Mouse (Mus musculus): ENCODE measurements around the gene Borcs5. TPM values are rescaled to one million over a fixed set of nuclear protein-coding genes. Genes with fewer than 3 reads are reported as not detected.

The Borcs5 gene
- total RNA-seq, 2 experiments from 2014 or later: 33.4 to 42.4 TPM

GRCm38 (mm10) chr6:134743568-134743967, 104.3 kb downstream of the Borcs5 start:
- DNase-seq (ENCODE audit: low spot score in 2 of 2): no peak
- intact Hi-C loops (cut with DNase I): no loop called here

DNA sequence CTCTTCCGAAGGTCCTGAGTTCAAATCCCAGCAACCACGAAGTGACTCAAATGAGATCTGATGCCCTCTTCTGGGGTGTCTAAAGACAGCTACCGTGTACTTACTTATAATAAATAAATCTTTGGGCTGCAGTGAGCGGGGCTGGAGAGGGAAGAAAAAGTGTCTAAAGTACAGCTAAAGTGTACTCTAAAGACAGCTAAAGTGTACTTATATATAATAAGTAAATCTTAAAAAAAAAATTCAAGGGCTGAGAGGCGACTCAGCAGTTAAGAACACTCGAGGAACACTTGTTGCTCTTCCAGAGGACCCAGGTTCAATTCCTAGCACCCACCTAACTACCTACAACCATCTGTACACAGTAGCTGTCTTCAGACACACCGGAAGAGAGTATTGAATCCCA, 106.6 kb downstream of the Borcs5 start:
- intact Hi-C loops (cut with DNase I): no loop called here
- DNase-seq (ENCODE audit: low spot score in 2 of 2): no peak

GRCm38 (mm10) chr6:134748126-134748525, 108.8 kb downstream of the Borcs5 start:
- intact Hi-C loops (cut with DNase I): no loop called here

DNA sequence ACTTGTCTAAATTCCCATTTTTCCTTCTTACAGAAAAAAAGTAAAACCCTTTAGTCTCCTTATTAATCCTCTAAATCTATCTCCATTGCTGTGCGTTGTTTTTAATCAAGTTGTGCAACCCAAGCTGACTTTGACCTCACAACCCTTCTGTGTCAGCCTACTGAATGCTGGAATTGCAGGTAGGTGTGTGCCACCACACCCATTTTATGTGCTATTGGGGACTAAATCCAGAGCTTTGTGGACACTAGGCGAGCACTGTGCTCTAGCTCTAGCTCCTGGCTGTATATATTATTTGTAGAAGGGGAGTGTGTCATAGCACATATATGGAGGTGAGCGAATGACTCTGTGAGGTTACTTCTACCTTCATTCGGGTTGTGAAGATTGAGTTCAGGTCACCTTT, 111.8 kb downstream of the Borcs5 start:
- intact Hi-C loops (cut with DNase I): no loop called here
- no peak for DNase-seq (ENCODE audit: low spot score in 2 of 2)

More at GRCm38 (mm10) chr6:134748126-134748525, 108.8 kb downstream of the Borcs5 start:
- DNase-seq (ENCODE audit: low spot score in 2 of 2): no peak

- intact Hi-C loops (cut with DNase I): no loop called here
- no peak for DNase-seq (ENCODE audit: low spot score in 2 of 2)
Observed at GRCm38 (mm10) chr6:134751883-134752647, 112.8 kb downstream of the Borcs5 start.

GRCm38 (mm10) chr6:134753412-134753811, 114.1 kb downstream of the Borcs5 start:
- DNase-seq (ENCODE audit: low spot score in 2 of 2): no peak
- intact Hi-C loops (cut with DNase I): no loop called here

- intact Hi-C loops (cut with DNase I): no loop called here
- DNase-seq (ENCODE audit: low spot score in 2 of 2): no peak
Observed at GRCm38 (mm10) chr6:134753858-134754257, 114.5 kb downstream of the Borcs5 start.

DNA sequence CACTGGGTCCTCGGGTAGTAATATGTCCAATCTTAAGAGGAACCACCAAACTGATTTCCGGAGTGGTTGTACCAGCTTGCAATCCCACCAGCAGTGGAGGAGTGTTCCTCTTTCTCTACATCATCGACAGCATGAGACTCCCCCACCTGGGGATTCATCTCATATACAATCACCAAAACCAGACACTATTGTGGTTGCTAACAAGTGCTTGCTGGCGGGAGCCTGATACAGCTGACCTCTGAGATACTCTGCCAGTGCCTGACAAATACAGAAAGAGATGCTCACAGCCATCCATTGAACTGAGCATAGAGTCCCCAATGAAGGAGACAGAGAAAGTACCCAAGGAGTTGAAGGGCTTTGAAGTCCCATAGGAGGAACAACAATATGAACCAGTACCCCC, 116.7 kb downstream of the Borcs5 start:
- no peak for DNase-seq (ENCODE audit: low spot score in 2 of 2)
- intact Hi-C loops (cut with DNase I): no loop called here

Other genes starting within 250 kb of the Borcs5 start
- gene Bcl2l14, start 243.2 kb upstream of the Borcs5 start, total RNA-seq (2021): not detected
- gene Lrp6, start 72.5 kb upstream of the Borcs5 start, total RNA-seq (2021): 10 to 100 TPM; 40.6 to 45.0 TPM
- gene Mansc1, start 7.0 kb upstream of the Borcs5 start, total RNA-seq (2021): 10 to 100 TPM in 1 of 2 experiments, 1 to 10 TPM in 1; 9.9 to 14.0 TPM
- 10 to 100 TPM in 1 of 2 experiments, 1 to 10 TPM in 1; 8.0 to 12.7 TPM for gene Dusp16, start 153.1 kb downstream of the Borcs5 start, total RNA-seq (2021)
- 10 to 100 TPM; 31.8 to 36.6 TPM for gene Crebl2, start 190.6 kb downstream of the Borcs5 start, total RNA-seq (2021)